Mouse (Mus musculus): ENCODE results near the gene Cops7a.

Cops7a gene

DNA sequence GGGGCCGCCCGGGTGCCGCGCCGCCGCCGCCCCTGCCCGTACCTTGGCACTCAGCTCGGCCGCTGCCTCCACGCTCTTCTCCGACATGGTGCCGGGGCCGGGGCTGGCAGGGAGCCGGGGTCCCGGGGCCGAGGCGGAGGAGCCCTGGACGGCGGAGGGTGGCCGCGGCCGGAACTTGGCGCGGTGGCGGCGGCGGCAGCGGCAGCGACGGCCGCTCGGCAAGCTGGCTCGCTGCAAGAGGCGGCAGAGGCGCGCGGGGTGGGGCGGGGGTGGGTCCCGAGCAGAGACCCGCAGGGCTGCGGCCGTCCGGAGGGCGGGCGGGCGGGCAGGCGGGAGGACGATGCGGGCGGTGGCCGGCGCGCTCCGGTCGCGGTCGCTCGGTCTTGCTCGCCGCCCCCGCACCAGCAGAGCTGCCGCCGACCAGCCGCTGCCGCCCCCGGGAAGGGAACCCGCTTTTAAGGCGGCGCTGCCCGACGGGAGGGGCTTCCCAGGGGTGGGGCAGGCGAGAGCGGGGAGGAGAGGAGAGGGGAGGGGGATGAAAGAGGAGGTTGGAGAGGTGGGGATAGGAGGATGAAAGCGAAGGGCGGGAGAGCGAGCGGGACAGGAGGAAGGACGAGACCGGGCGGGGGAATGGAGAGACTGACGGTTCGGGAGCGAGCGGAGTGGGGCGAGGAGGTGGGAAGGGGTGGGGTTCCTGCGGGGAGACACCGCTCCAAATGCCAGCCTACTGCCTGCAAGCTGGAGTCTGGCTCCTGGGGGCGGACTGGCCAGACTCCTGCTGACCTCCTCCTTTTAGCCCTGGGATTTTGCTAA lies 47.6 kb downstream of the Cops7a start:
- DNase-seq = peak; percentile 74 to 78

DNA sequence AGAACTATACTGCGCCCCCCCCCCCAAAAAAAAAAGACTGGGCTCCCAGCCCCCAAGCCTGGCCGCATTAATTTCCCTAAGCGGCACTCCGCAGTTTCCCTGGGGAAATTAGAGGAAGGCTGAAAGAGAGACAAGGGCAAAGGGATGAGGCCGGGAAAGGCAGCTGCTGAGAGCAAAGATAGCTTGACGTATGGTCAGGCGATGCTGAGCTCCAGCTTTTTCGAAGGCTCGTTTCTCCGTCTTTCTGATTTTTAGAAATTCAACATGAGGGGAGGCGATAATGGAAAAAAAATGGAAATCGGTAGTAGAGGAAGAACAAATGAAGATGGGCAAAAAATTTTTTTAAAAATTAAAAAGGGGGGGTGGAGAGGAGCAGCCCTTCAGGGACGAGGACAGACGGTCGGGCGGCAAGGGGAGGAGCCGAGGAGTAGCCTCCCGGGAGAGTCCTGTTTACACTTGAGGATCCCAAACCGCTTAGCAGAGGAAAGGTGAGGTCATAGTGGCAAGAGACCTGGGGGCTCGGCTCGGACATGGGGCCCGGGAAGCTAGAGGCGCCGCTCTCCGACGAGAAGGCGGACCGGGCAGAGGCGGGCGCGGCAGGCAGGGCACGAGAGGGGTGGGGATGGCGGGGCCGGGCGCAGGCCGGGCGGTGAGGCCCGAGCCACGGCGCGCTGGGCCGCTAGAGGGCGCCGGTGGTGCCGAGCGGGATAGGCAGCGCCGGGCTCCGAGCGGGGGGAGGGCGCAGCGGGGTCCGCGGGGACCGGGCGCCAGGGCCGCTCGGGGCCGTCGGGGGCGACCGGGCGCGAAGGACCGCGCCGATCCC lies 48.4 kb downstream of the Cops7a start:
- peak; percentile 76 for DNase-seq

DNA sequence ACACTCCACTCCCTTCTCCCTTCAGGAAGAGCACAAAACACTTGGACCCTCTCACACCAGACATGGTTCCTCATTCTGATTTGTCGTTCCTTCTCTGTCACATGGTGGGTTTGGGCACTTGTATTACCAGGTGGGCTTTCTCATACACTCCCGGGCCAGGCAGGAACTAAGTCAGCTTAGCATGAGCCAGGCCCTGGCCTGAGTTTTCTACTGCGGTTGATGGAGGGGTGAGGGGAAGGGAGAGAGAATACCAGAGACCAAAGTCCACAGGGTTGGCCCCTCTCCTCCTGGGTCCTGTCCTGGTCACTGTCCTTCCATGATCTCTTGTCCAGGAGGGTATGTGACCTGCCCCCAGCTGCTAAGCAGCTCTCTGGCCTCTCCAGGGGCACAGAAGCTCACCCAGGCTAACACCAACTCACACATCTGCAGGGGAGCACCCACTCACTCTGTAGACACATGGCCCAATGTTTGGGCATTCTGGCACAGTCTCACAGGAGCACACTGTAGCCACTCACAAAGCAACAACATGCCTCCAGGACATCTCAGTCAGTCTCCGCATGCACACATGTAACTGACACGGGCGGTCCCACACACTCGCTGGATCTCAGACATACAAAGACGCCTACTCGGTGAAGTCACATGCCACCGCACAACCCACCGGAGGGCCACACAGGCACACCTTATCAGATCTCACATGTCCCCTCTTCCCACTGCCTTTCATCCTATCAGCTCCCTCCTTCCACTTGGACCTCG lies 49.2 kb downstream of the Cops7a start:
- DNase-seq = no peak

DNA sequence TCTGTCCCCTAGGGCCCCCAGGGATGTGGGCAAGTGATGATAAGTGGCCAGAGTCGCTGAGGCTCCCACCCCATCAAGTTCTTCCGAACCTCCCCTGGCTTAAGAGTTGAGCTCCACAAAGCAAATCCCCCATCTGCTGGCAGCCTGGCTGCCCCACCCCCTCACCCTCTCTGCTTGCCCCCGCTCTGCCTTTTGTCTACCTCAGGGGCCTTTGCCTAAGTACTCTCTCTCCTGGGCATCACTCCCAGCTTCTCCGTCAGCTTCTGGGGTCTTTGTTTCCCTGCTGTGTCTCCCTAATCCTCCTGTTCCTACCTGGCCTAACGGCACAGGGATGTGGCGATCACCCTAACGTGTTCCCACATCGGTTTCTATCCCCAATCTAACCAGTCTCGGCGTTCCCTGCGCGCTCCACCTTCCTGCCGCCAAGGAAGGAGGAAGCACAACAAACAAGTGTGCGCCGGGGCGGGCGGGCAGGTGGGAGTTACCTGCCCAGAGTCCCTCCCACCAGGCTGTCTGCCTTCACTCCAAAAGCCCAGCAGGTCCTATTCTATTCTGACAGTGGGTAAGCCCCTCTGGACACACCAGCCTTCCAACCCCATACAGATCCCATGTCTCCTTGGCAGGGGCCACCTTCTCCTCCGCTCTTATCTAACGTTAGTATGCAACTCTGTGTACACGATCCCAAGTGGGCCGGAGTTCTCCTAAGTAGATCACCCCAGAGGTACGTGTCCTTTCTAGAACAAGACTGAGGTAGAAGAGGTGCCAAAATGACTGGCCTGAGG lies 50.0 kb downstream of the Cops7a start:
- no peak for DNase-seq

DNA sequence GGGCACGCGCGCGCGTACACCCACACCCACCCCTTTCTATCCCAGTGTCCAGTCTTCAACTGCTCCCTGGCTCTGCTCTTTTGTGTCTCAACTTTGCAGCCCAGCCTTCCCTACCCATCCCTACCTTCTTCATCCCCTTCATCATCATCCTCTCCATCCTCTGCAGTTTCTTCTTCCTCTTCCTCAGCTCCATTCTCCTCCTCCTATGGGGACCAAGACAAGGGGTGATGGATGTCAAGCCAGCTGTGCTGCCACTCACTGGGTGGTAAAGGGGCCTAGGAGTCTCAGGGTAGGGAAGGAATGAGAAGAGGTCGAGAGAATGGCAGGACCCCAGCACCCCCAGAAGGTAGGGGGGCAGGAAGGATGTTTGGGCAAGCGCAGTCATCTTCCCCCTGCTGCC lies 50.8 kb downstream of the Cops7a start:
- DNase-seq = no peak

DNA sequence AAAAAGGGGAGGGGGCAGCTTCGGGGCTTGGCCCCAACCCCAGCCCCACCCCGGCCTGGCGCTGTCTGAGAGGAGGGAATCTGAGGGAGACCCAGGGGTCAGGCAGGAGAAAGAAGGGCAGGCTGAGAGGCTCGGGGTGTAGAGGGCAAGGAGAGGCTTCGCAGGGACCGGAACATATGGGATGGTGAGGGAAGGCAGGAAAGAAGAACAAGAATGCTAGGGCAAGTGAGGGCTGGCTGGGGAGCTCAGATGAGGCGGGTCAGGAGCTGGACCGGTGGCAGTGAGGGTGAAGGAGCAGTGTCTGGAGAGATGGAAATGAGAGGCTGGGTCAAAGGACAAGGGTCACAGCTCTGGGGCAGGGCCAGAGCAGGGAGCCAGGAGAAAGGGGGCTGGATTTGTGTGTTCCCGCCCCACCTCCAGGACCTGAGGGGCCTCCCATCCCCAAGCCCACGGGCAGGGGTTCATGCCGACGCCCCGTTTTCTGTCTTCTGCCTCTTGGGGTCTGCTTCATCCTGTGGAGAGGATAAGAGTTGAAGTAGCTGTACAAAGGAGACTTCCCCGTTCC lies 51.5 kb downstream of the Cops7a start:
- no peak for DNase-seq

DNA sequence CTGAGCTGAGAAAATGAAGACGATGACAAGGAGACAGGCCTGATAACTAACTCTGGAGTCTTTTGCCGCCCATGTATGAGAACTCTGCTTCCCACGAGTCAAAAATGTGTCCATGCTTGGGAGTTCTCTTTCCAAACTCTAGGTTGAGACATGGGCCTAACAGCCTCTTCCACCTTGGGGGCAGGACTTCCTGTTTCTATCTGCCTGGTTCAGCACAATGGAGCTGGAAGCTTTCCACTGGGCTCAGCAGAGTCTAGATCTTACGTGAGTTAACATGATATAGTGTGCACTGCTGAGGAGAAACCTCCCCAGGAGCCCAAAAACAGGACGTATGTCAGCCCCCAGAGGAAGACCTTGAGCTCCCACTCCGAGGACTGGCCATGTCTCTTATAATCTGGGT lies 52.1 kb downstream of the Cops7a start:
- no peak for DNase-seq

DNA sequence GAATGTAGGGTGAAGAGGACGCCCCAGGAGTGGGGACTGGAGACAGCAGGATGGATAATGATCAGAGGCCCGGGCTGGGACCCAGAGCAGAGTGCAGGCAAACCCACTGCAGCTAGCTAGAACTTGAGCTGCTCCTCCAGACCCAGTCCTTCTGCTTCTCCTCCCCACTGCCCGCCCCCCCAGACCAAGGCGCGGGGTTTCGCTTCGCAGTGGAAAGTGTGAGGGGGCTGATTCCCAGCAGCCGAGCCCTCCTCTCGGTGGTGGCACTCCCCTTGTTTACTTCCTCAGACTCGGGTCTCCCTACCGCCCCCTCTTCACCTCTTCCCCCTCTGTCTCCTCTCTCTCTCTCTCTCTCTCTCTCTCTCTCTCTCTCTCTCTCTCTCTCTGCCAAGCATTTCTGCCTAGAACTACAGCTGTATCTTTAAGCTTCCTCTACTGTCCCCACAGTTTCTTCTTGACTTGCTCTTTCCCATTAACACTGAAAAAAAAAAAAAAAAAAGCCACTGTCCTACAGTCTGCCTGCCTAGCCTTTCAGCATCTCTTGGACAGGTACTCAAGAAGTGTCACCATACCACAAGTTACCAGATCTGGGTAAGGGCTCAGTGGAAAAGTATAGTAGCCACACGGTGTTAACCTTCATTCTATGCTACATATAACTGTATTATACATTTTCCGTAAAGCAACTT lies 53.7 kb downstream of the Cops7a start, which contains the start of gene Lag3:
Gene Lag3 (minus strand): TSS at position 173 of the 686 bp plus-strand sequence.
- DNase-seq = peak; percentile 52 to 66

DNA sequence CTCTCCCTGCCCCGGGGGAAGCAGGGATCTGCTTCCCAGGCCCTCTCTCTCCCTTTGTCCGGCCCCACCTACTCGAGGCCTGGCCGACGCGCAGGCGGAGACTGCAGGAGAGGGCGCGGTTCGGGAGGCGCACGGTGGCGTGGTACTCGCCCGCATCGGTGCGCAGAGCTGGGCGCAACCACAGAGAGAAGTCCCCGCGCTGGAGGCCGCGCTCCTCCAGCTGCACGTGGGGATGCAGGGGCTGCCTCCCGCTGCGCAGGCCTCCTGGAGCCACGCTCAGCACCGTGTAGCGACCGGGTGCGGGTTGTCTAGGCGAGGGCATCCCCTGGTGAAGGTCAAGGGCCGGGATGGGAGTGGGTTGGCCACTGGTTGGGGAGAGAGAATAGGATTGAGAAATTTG lies 55.3 kb downstream of the Cops7a start:
- DNase-seq = no peak
